Mouse (Mus musculus) layer of hippocampus, adult 18-20 months (tissue): ENCODE results near the gene Abca8a. TPM values are rescaled to one million over a fixed set of nuclear protein-coding genes. Genes with fewer than 3 reads are reported as not detected.
A peak's percentile ranks its signal among the peaks of the same experiment; 100 is the strongest.

Experiments used
- DNase-seq, 2 experiments: peaks; one replicate each; pipeline ENCODE4 v3.0.0; 2022; ENCODE audit warnings: low spot score in 2 of 2
- long read RNA-seq: library from polyadenylated mRNA; stranded (forward); transcript quantifications from one replicate; pipeline ENCODE4 v2.0.0, GENCODE M21; 2021
- total RNA-seq, 2 experiments: library from RNA; stranded (reverse); gene quantifications; 2 replicates each; pipeline ENCODE4 v1.2.3; 2021

Abca8a gene
- 10 to 100 TPM in 1 of 2 experiments, 1 to 10 TPM in 1; 6.6 to 10.6 TPM for total RNA-seq
- long read RNA-seq, full-length matches to known transcripts = 1 of 4 reads
- long read RNA-seq, partial matches to known transcripts = 3 of 4 reads
- long read RNA-seq, other reads (novel, unspliced or antisense) = 0 of 4 reads

- peak; percentile 12 to 62 for DNase-seq
Measured at GRCm38 (mm10) chr11:110095858-110096257, at the start of gene Abca8a. Abca8a (minus strand) TSS chr11:110095978.

- peak in 1 of 2 experiments; percentile 12 for DNase-seq
Measured at GRCm38 (mm10) chr11:110145421-110145820, 49.6 kb upstream of the Abca8a start.

DNA sequence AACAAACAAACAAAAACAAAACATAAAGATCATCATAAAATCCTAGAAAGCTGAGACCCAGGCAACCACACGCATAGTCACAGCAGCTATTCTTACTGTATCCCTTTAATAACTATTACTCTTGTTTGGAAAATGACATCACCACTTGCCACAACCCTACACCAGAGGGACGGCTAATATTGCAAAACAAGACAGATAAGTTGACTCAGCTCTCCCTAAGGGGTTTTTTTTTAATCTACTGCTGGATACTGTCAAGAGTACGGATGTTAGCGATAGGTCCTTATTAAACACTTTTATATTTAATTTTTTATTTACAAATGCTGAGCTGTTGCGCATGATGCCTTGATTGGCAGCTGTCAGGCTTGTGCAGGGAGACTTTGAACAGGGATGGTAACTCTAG, 35.0 kb upstream of the Abca8a start:
- DNase-seq = no peak

DNA sequence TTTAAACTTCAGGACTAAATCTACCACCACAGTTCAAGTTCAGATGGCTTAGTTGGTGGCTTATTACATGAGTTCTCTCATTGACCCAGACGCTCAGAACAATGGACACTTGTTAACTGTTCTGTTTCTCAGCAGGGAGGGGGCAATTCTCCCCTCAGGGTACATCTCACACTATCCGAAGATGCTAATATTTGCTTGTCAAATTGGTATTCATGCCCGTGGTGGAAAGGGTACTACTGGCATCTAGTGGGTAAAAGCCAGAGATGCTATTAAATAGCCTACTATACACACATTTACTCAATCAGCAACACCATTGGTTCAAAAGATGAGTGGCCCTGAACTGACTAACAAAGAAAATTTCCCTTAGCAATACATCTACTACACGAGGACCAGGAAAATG, 15.4 kb upstream of the Abca8a start:
- DNase-seq = peak in 1 of 2 experiments; percentile 52

DNA sequence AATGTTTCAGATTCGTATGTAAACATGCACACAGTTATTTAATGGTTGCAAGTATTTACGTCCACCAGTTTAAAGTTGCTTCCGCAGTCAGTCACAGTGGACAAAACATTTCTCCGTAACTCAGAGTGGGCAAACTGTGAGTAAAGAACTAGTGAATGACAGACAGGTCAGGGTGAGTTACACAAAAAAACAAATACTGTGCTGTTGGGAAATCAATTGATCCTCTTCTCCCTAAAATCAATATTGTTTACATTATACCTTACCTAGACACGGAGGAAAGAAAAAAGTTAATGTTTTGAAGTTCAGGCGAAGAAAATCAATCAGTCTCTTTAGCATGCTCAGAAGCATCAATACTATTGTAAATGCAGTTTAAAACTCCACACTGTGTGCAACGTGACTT, 5.7 kb upstream of the Abca8a start:
- DNase-seq = no peak

DNA sequence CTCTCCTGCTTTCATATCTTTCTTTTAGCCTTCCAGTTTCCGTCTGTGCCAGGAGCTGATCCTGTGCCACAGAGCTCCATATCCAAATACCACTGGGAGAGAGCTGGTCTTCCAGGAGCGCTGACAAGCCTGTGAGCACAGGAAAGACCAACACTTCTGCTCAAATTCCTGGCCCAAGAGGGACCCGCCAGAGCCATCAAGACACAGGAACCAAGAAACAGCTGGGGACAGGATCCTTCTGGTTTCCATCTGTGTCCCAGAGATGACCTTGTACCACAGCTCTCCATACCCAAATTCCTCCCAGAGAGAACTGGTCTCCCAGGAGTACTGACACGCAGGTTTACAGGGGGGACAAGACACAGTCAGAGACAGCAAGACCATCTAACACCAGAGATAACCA, 3.1 kb upstream of the Abca8a start:
- no peak for DNase-seq

GRCm38 (mm10) chr11:110097465-110097864, 1.7 kb upstream of the Abca8a start:
- no peak for DNase-seq

GRCm38 (mm10) chr11:110094846-110095380, 865 bp downstream of the Abca8a start:
- no peak for DNase-seq

GRCm38 (mm10) chr11:110094236-110094635, 1.5 kb downstream of the Abca8a start:
- no peak for DNase-seq

GRCm38 (mm10) chr11:110091328-110091727, 4.5 kb downstream of the Abca8a start:
- DNase-seq = no peak

GRCm38 (mm10) chr11:110072158-110072557, 23.6 kb downstream of the Abca8a start:
- no peak for DNase-seq

DNA sequence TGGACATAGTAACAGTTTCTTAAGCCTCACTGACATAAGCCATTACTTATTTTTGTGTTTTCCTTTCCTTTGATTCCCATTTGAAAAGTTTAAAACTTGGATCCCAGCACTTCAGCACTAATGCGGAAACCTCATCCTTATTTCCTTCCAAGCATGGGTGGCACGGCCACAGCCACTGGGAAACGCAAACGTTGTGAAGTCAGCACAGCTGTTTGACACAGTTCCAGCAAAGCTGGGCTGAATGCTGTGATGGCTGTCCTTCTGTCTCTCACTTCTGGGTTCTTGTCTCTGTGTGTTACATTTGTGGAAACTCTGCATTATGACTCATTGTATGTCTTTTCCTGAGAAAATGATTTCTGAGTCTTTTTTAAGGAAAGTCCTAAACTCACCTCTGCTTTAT, 34.7 kb downstream of the Abca8a start:
- no peak for DNase-seq

DNA sequence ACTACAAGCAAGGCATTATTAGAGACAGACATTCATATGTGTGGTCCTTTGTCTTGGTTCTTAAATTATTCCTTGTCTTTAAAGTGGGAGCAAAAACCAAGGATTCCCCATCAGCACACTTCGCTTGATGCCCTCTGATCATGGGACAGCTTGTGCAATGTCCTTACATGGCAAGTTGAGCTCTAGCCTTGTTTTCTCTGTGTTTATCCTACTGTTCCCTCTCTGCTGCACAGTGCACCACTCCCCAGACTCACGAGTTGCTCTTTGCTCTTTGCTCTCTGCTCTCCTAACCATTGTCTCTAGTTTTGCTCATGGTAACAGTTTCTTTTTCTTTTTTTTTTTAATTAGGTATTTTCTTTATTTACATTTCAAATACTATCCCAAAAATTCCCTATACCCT, 35.7 kb downstream of the Abca8a start:
- DNase-seq = no peak

- DNase-seq = no peak
Measured at GRCm38 (mm10) chr11:110053681-110054080, 42.1 kb downstream of the Abca8a start.

DNA sequence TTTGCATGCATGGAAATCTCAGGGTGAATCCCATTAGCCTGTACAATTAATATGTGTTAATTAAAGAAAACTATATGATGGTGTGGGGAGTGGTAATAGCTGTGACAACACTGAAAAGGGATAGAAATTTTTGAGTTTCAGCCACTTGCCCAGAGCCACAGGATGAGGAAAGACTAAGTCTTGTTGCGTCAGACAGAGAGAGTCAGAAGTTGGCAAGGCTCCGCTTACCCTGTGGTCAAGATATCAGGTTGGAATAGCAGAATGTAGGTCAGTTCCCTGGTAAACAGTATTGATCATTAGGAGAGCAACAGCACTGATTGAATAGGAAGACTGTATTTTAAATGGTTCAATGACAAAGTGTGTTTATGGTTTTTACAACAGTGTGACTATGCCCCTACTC, 58.0 kb downstream of the Abca8a start:
- no peak for DNase-seq

GRCm38 (mm10) chr11:110028913-110029695, 66.7 kb downstream of the Abca8a start:
- peak in 1 of 2 experiments; percentile 1 for DNase-seq

DNA sequence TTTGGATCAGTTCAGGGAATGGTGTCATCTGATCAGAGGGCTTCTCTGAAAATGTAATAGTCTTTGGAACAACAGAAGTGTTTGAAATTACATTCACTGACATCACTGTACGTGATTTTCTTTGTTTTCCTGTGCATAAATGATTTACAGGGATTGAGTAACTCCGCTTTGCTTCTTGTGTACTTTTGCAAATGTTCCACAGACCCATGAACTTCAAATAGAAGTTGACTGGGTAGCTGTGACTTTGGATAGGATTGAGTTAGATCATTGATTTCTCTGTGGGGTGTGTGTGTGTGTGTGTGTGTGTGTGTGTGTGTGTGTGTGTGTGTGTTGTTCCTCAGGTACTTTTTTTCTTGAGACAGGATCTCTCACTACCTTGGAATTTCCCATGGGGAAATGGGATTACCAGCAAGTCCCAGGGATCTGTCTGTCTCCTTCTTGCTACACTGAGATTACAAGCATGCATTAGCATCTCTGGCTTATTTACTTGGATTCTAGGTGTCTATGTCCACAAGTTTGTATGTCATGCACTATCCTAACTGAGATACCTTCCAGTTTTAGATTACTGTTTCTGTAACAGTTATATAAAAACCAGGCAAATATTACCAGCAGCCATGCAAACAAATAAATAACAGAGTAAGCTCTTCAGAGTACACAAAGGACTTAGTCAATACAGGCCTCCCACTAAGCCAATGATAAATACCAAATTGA, 84.8 kb downstream of the Abca8a start:
- DNase-seq = no peak

- peak; percentile 74 to 86 for DNase-seq
Measured at GRCm38 (mm10) chr11:109995624-109996023, 100.2 kb downstream of the Abca8a start, which contains the start of gene Abca8b. Abca8b (minus strand) TSS chr11:109995845.

- peak; percentile 32 to 66 for DNase-seq
Measured at GRCm38 (mm10) chr11:109995013-109995412, 100.8 kb downstream of the Abca8a start.

- no peak for DNase-seq
Measured at GRCm38 (mm10) chr11:109994014-109994413, 101.8 kb downstream of the Abca8a start.

- peak in 1 of 2 experiments; percentile 12 for DNase-seq
Measured at GRCm38 (mm10) chr11:109991270-109991669, 104.5 kb downstream of the Abca8a start.

DNA sequence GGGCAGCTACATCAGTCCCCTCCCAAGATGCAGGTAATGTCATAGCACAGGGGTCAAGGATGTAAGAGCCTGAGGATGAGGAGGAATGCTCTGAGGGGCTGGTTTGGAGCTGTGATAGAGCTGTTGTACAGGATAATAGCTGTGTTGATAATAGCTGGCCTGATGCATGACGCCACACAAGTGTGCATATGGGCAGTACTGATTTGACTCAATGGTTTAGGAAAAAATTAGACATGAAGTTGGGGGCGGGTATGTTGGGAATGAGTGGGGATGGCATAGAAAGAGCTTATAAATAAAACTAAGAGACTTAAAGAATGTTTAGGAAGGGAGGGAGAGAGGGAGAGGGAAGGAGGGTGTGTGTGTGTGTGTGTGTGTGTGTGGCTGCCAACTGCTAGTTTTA, 105.5 kb downstream of the Abca8a start:
- no peak for DNase-seq
